Mouse (Mus musculus) MEL (cell line): ENCODE measurements around the gene Krtcap2.

Experiments
- CTCF ChIP-seq, 3 experiments: IDR thresholded peaks in 2 of 3; conservative IDR thresholded peaks in 1 of 3; 2 replicates each; pipeline ENCODE4 v1.5.1; 2011 to 2012; ENCODE audit warnings: low read length in 3 of 3, low read depth in 2 of 3, mild to moderate bottlenecking in 2 of 3, improper control_type of control experiment in 1 of 3, inconsistent platforms in 1 of 3, mixed read lengths in 1 of 3, moderate library complexity in 1 of 3; ENCODE audit not compliant: control insufficient read depth in 1 of 3, insufficient read depth in 1 of 3, poor library complexity in 1 of 3, severe bottlenecking in 1 of 3
- ELF1 ChIP-seq: IDR thresholded peaks from 2 replicates; pipeline ENCODE4 v1.6.1; 2014; ENCODE audit warnings: low read depth, mild to moderate bottlenecking, inconsistent platforms, low read length, improper control_type of control experiment, moderate library complexity
- EP300 ChIP-seq, 2 experiments: IDR thresholded peaks; 2 replicates each; pipeline ENCODE4 v1.6.1; 2011; ENCODE audit warnings: improper control_type of control experiment in 2 of 2, low read length in 2 of 2, low read depth in 1 of 2, mild to moderate bottlenecking in 1 of 2
- USF2 ChIP-seq, 2 experiments: IDR thresholded peaks; 2 replicates each; pipeline ENCODE4 v1.6.1; 2011 to 2012; ENCODE audit warnings: improper control_type of control experiment in 2 of 2, low read length in 2 of 2, borderline replicate concordance in 1 of 2, inconsistent platforms in 1 of 2, low read depth in 1 of 2, mild to moderate bottlenecking in 1 of 2; ENCODE audit not compliant: insufficient read depth in 1 of 2

- TF ChIP-seq USF2 (IDR thresholded peaks at IDR 0.05; ENCODE audit: borderline replicate concordance in 1 of 2, insufficient read depth in 1 of 2, low read depth in 1 of 2, low read length in 2 of 2) = no peak
- TF ChIP-seq ELF1 = no peak
- TF ChIP-seq EP300 (IDR thresholded peaks at IDR 0.05; ENCODE audit: low read depth in 1 of 2, low read length in 2 of 2) = no peak
- TF ChIP-seq CTCF (IDR thresholded peaks at IDR 0.05 in 2 of 3, conservative IDR thresholded peaks at IDR 0.05 in 1 of 3; ENCODE audit: control insufficient read depth in 1 of 3, insufficient read depth in 1 of 3, low read depth in 2 of 3, low read length in 3 of 3, poor library complexity in 1 of 3, severe bottlenecking in 1 of 3) = no peak
Observed at GRCm38 (mm10) chr3:89231772-89232275, 13.9 kb upstream of the Krtcap2 start.
